In the genomic region with DNA sequence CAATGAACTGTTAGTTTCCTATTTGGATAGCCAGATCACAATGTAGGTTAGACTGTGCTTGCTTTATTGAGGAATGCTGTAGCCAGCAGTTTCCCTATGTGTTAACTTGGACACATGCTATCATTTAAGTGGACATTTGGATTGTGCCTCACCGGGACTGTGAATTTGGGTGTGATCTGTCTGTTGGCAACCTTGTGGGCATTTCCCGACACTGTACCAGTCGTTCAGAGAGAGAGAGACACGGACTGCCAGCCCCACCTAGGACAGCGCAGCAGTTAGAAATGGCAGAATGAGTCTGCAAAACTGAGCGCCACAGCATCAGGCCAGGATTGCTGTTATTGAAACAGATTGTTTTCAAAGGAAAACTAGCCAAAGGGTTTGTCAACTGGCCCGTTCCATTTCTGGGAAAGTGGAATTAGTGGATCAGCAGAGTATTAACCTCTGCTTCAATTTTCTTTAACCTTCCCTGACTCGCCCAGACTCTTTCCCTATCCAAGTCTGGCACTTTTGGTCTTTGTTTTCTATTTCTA, we compare ENCODE assay signal across 18 mouse cellular contexts. TPM values are rescaled to one million over a fixed set of nuclear protein-coding genes. Genes with fewer than 3 reads are reported as not detected.
DNase-seq lines count a peak whose midpoint lies in the region; ATAC-seq lines count a peak whose summit lies in the region.
"Had no signal": no experiment of that assay in that cellular context is flagged by ENCODE, and none has a peak within 500 bp of the region (broad histone marks: within the 10 kb centered on the region; RNA-seq: fewer than 3 reads in every experiment).

No protein-coding gene starts in this region.

- no peak overlapping the region for H3K4me3 ChIP-seq in heart, embryonic 10.5 days
- no peak overlapping the region for H3K4me3 ChIP-seq in limb, embryonic 13.5 days
- H3K4me3 ChIP-seq: embryonic facial prominence, embryonic 12.5 days; forebrain, embryonic 12.5 days; hindbrain, embryonic 15.5 days; lung, embryonic 15.5 days had no signal

- peaks cover 18% of the 10 kb centered on the region for H3K36me3 ChIP-seq in heart, embryonic 10.5 days
- peaks cover 87% of the 10 kb centered on the region for H3K36me3 ChIP-seq in limb, embryonic 13.5 days
- H3K36me3 ChIP-seq: hindbrain, embryonic 15.5 days had no signal

- H3K4me2 ChIP-seq in limb, embryonic 13.5 days (replicated peaks): no peak overlapping the region
- H3K4me2 ChIP-seq: embryonic facial prominence, embryonic 12.5 days; forebrain, embryonic 12.5 days; heart, embryonic 11.5 days; hindbrain, embryonic 15.5 days; liver, embryonic 11.5 days; lung, embryonic 15.5 days had no signal

- no peak for ATAC-seq in limb, embryonic 13.5 days (ENCODE audit: low FRiP score, low read depth)

- 85% methylated on average over 8 of the region's 8 CpGs for WGBS in heart, embryonic 10.5 days
- WGBS in limb, embryonic 13.5 days: 81% methylated on average over 8 of the region's 8 CpGs

- no peaks in the 10 kb centered on the region for H3K4me1 ChIP-seq in heart, embryonic 10.5 days
- H3K4me1 ChIP-seq in limb, embryonic 13.5 days: peaks cover 42% of the 10 kb centered on the region

- H3K9me3 ChIP-seq in heart, embryonic 10.5 days: no peaks in the 10 kb centered on the region
- no peaks in the 10 kb centered on the region for H3K9me3 ChIP-seq in limb, embryonic 13.5 days
- H3K9me3 ChIP-seq: embryonic facial prominence, embryonic 12.5 days; forebrain, embryonic 12.5 days; hindbrain, embryonic 15.5 days; lung, embryonic 15.5 days had no signal

- H3K27ac ChIP-seq in heart, embryonic 10.5 days: no peak overlapping the region
- peak overlapping the region; percentile 53; the same call in 1 of the 2 replicates for H3K27ac ChIP-seq in limb, embryonic 13.5 days
- H3K27ac ChIP-seq: embryonic facial prominence, embryonic 12.5 days; forebrain, embryonic 12.5 days; hindbrain, embryonic 15.5 days; lung, embryonic 15.5 days had no signal

- H3K9ac ChIP-seq in limb, embryonic 13.5 days: no peak overlapping the region
- H3K9ac ChIP-seq: embryonic facial prominence, embryonic 12.5 days; forebrain, embryonic 12.5 days; hindbrain, embryonic 15.5 days; lung, embryonic 15.5 days had no signal

- peak; percentile 88 for DNase-seq in heart, adult 11 months
- no peak for DNase-seq in heart, embryonic 10.5 days (ENCODE audit: low spot score)
- peak; percentile 15 to 21 for DNase-seq in urinary bladder, postnatal 36 days (ENCODE audit: low spot score in 2 of 2)
- no peak for DNase-seq in urinary bladder, adult 2 months (ENCODE audit: low spot score)
- DNase-seq in cerebellum, postnatal 4 days (ENCODE audit: low spot score in 2 of 2): no peak
- DNase-seq in left cerebral cortex, adult 8-10 months (ENCODE audit: low spot score in 2 of 2): no peak
- DNase-seq in Muller cell, postnatal 12 days (ENCODE audit: inconsistent ontology term): no peak
- DNase-seq: adrenal gland, postnatal 25 days; cerebellum, adult 2 months; kidney, adult 11 months; kidney, postnatal 14 days had no signal

- no peaks in the 10 kb centered on the region for H3K27me3 ChIP-seq in heart, embryonic 10.5 days (ENCODE audit: insufficient read depth, poor library complexity, severe bottlenecking)
- H3K27me3 ChIP-seq in limb, embryonic 13.5 days: no peaks in the 10 kb centered on the region
- H3K27me3 ChIP-seq: embryonic facial prominence, embryonic 12.5 days; hindbrain, embryonic 15.5 days; lung, embryonic 15.5 days had no signal

RNA-seq across cellular contexts. Expression of a gene that starts 35.0 kb away (rescaled TPM):
- 3.3 and 8.4 TPM in 2 replicates for polyA plus RNA-seq in heart, embryonic 10.5 days (2016; fragmentation: Nextera tagmentation; extraction: Ambion mirVana)
- 6.1 and 7.0 TPM in 2 replicates for polyA plus RNA-seq in urinary bladder, adult 2 months (2012; rRNA removed)
- 61.5 and 64.9 TPM in 2 replicates for polyA plus RNA-seq in limb, embryonic 13.5 days (2015; fragmentation: Nextera tagmentation; extraction: Ambion mirVana)
- total RNA-seq in left cerebral cortex, adult 8-10 months (2022): 1 to 10 TPM; 3.3 to 5.7 (median 4.1) TPM

Comparison
In these comparisons a context has a peak if more than half of its experiments do, and no peak if none do; other contexts are left out.
1. DNase-seq: peak in heart, adult 11 months (single experiment) and urinary bladder, postnatal 36 days (2 of 2); none in heart, embryonic 10.5 days (single experiment), urinary bladder, adult 2 months (single experiment), cerebellum, postnatal 4 days (0 of 2), left cerebral cortex, adult 8-10 months (0 of 2) and Muller cell, postnatal 12 days (single experiment).